ENCODE assay signal across 30 mouse cellular contexts in genomic region chr16:23037744-23038143, GRCm38 (mm10). TPM values are rescaled to one million over a fixed set of nuclear protein-coding genes. Genes with fewer than 3 reads are reported as not detected.
DNase-seq lines count a peak whose midpoint lies in the region; ATAC-seq and TF ChIP-seq lines count a peak whose summit lies in the region.
"Had no signal": no experiment of that assay in that cellular context is flagged by ENCODE, and none has a peak within 500 bp of the region (broad histone marks: within the 10 kb centered on the region; RNA-seq: fewer than 3 reads in every experiment).

No protein-coding gene starts in this region.

- H3K4me2 ChIP-seq in liver, postnatal 0 days (ENCODE audit: low read depth, low read length): no peak overlapping the region
- H3K4me2 ChIP-seq: embryonic facial prominence, embryonic 12.5 days; hindbrain, embryonic 13.5 days; limb, embryonic 15.5 days; lung, embryonic 14.5 days had no signal

- TF ChIP-seq CTCF in liver, postnatal 0 days (IDR thresholded peaks at IDR 0.05; ENCODE audit: low read depth): no peak

- H3K9me3 ChIP-seq in liver, postnatal 0 days (ENCODE audit: low read length): no peaks in the 10 kb centered on the region
- H3K9me3 ChIP-seq: embryonic facial prominence, embryonic 12.5 days; heart, embryonic 10.5 days; hindbrain, embryonic 13.5 days; limb, embryonic 10.5 days; limb, embryonic 15.5 days had no signal

- peak overlapping the region; percentile 70 for H3K27ac ChIP-seq in liver, postnatal 0 days (ENCODE audit: low read depth)
- H3K27ac ChIP-seq: embryonic facial prominence, embryonic 12.5 days; heart, embryonic 10.5 days; hindbrain, embryonic 13.5 days; limb, embryonic 10.5 days; limb, embryonic 15.5 days had no signal

- TF ChIP-seq EP300 in liver, postnatal 0 days (IDR thresholded peaks at IDR 0.05; ENCODE audit: low read depth): no peak

- peak; percentile 82 to 86 for DNase-seq in kidney, adult 8-10 months
- DNase-seq in kidney, postnatal 10 days: no peak
- DNase-seq in 3T3-L1 (ENCODE audit: low read depth, low spot score) (peak; percentile 12), NIH3T3 (ENCODE audit: low read depth) (peak; percentile 58)
- DNase-seq in liver, postnatal 0 days: no peak
- DNase-seq in layer of hippocampus, adult 9-11 months: no peak
- DNase-seq: adrenal gland, postnatal 10 days; cerebellum, adult 11-12 months; cerebellum, adult 9-11 months; embryo, embryonic 11 days; gastrocnemius, postnatal 14 days; heart, postnatal 36 days; lung, embryonic 14.5 days; lung, postnatal 14 days; midbrain, embryonic 14.5 days; right cerebral cortex, postnatal 14 days; thymus, postnatal 4 days had no signal

- WGBS in liver, postnatal 0 days (ENCODE audit: insufficient replicate concordance): 55% methylated on average over 7 of the region's 7 CpGs

- no peaks in the 10 kb centered on the region for H3K36me3 ChIP-seq in liver, postnatal 0 days (replicated peaks; ENCODE audit: insufficient read depth, low read length)
- H3K36me3 ChIP-seq: embryonic facial prominence, embryonic 12.5 days; heart, embryonic 10.5 days; hindbrain, embryonic 13.5 days; limb, embryonic 10.5 days; limb, embryonic 15.5 days had no signal

- H3K4me1 ChIP-seq in liver, postnatal 0 days (ENCODE audit: insufficient read depth): peaks cover 5% of the 10 kb centered on the region; the same call in 1 of the 2 replicates
- H3K4me1 ChIP-seq: embryonic facial prominence, embryonic 12.5 days; hindbrain, embryonic 13.5 days; limb, embryonic 15.5 days had no signal

- ATAC-seq in liver, postnatal 0 days: peak; percentile 78
- ATAC-seq: forebrain, embryonic 14.5 days; Patski had no signal

- no peak overlapping the region for H3K9ac ChIP-seq in liver, postnatal 0 days (replicated peaks)
- H3K9ac ChIP-seq: embryonic facial prominence, embryonic 12.5 days; hindbrain, embryonic 13.5 days; limb, embryonic 15.5 days; lung, embryonic 14.5 days had no signal

- no peaks in the 10 kb centered on the region for H3K27me3 ChIP-seq in liver, postnatal 0 days (ENCODE audit: insufficient read depth, low read length)
- H3K27me3 ChIP-seq: CH12.LX; embryonic facial prominence, embryonic 12.5 days; hindbrain, embryonic 13.5 days; limb, embryonic 15.5 days; Patski had no signal

- no peak overlapping the region for H3K4me3 ChIP-seq in liver, postnatal 0 days (ENCODE audit: low read depth, low read length)
- H3K4me3 ChIP-seq: embryonic facial prominence, embryonic 12.5 days; heart, embryonic 10.5 days; hindbrain, embryonic 13.5 days; limb, embryonic 10.5 days; limb, embryonic 15.5 days had no signal

RNA-seq across cellular contexts. Expression of gene Kng2, which starts 8.5 kb away (rescaled TPM):
- 348 and 384 TPM in 2 replicates for polyA plus RNA-seq in liver, postnatal 0 days (2015; fragmentation: Nextera tagmentation; extraction: Ambion mirVana)
- polyA plus RNA-seq: C2C12; embryonic facial prominence, embryonic 12.5 days; limb, embryonic 10.5 days; lung, embryonic 14.5 days; midbrain, embryonic 14.5 days; small intestine, adult 2 months; stomach, embryonic 14.5 days; testis, adult 2 months had no signal

RNA-seq across cellular contexts. Expression of gene Kng1, which starts 19.9 kb away (rescaled TPM):
- polyA plus RNA-seq in liver, postnatal 0 days (2015; fragmentation: Nextera tagmentation; extraction: Ambion mirVana): 5,182 and 5,316 TPM in 2 replicates
- polyA plus RNA-seq: C2C12; embryonic facial prominence, embryonic 12.5 days; forebrain, embryonic 14.5 days; hindbrain, embryonic 13.5 days; large intestine, adult 2 months; limb, embryonic 10.5 days; midbrain, embryonic 14.5 days; small intestine, adult 2 months; testis, adult 2 months had no signal

Comparison
In these comparisons a context has a peak if more than half of its experiments do, and no peak if none do; other contexts are left out.
1. DNase-seq: peak in kidney, adult 8-10 months (2 of 2), 3T3-L1 (single experiment) and NIH3T3 (single experiment); none in kidney, postnatal 10 days (single experiment), liver, postnatal 0 days (single experiment) and layer of hippocampus, adult 9-11 months (single experiment).